8 mouse cellular contexts compared by ENCODE assay signal in genomic region chr6:34176111-34176863, GRCm38 (mm10). TPM values are rescaled to one million over a fixed set of nuclear protein-coding genes. Genes with fewer than 3 reads are reported as not detected.
A peak's percentile ranks its signal among the peaks of the same experiment; 100 is the strongest.
DNase-seq lines count a peak whose midpoint lies in the region; ATAC-seq lines count a peak whose summit lies in the region.

No protein-coding gene starts in this region.

- H3K4me3 ChIP-seq in midbrain, embryonic 12.5 days, result peak overlapping the region; percentile 59

- H3K27me3 ChIP-seq in midbrain, embryonic 12.5 days, result no peaks in the 10 kb centered on the region

- peak overlapping the region; percentile 60 for H3K4me2 ChIP-seq in midbrain, embryonic 12.5 days (replicated peaks)

- H3K9me3 ChIP-seq in midbrain, embryonic 12.5 days, result no peaks in the 10 kb centered on the region

- peak; percentile 16 for DNase-seq in cerebellum, adult 9-10 months
- no peak for DNase-seq in cerebellum, adult 11 months
- DNase-seq in thymus, postnatal 25 days, result peak; percentile 48
- DNase-seq in thymus, postnatal 4 days, result no peak
- no peak for DNase-seq in cerebellum, adult 8-10 months
- no peak for DNase-seq in frontal cortex, postnatal 10 days (ENCODE audit: low spot score in 2 of 2)

- H3K27ac ChIP-seq in midbrain, embryonic 12.5 days (replicated peaks), result peak overlapping the region; percentile 65

- H3K9ac ChIP-seq in midbrain, embryonic 12.5 days (replicated peaks), result peak overlapping the region; percentile 63

- no peaks in the 10 kb centered on the region for H3K36me3 ChIP-seq in midbrain, embryonic 12.5 days

- peaks cover 10% of the 10 kb centered on the region for H3K4me1 ChIP-seq in midbrain, embryonic 12.5 days

- 1% methylated on average over 29 of the region's 29 CpGs for whole genome bisulfite sequencing in midbrain, embryonic 12.5 days

- peak; percentile 23 for ATAC-seq in inflammation-experienced regulatory T-cells, adult 6 months
- ATAC-seq in midbrain, embryonic 12.5 days (ENCODE audit: low FRiP score, low read depth), result peak; percentile 83

RNA-seq across cellular contexts. Expression of gene Slc35b4, which starts 0.6 kb away (rescaled TPM):
- 10 to 100 TPM; 28.3 to 31.6 (median 31.2) TPM for polyA plus RNA-seq in inflammation-experienced regulatory T-cells, adult 6 months (2017; shearing (Covaris generic))
- polyA plus RNA-seq in midbrain, embryonic 12.5 days (2016; fragmentation: Nextera tagmentation; extraction: Ambion mirVana), result 42.9 and 46.0 TPM in 2 replicates

Comparison
In these comparisons a context has a peak if more than half of its experiments do, and no peak if none do; other contexts are left out.
1. DNase-seq: peak in cerebellum, adult 9-10 months (single experiment) and thymus, postnatal 25 days (single experiment); none in cerebellum, adult 11 months (single experiment), thymus, postnatal 4 days (single experiment), cerebellum, adult 8-10 months (single experiment) and frontal cortex, postnatal 10 days (0 of 2).